Mouse (Mus musculus): ENCODE measurements around the gene Rft1. TPM values are rescaled to one million over a fixed set of nuclear protein-coding genes. Genes with fewer than 3 reads are reported as not detected.

The Rft1 gene
- polyA plus RNA-seq, 1 experiment from 2014 or later = 12.8 TPM

- Histone ChIP-seq H3K27ac (replicated peaks) (no peak overlapping the region), H3K4me3 (no peak overlapping the region), H3K9me3 (no peaks in the 10 kb centered on the region), H3K36me3 (0 out of 2 replicates have a peak, but pooled peaks cover 3% of the 10 kb centered on the region), H3K4me1 (peaks cover 8% of the 10 kb centered on the region; the same call in 1 of the 2 replicates), H3K4me2 (replicated peaks) (no peak overlapping the region), H3K27me3 (no peaks in the 10 kb centered on the region), H3K9ac (replicated peaks) (no peak overlapping the region)
- ATAC-seq (ENCODE audit: low FRiP score, low read depth) = no peak
- WGBS = 82% methylated on average over 4 of the region's 4 CpGs
These were observed 41.4 kb downstream of the Rft1 start for GRCm38 (mm10) chr14:30695609-30696008.

GRCm38 (mm10) chr14:30697407-30698052 lies 43.4 kb downstream of the Rft1 start:
- Histone ChIP-seq H3K4me3 (no peak overlapping the region), H3K9ac (replicated peaks) (no peak overlapping the region), H3K4me2 (replicated peaks) (no peak overlapping the region), H3K36me3 (no peaks in the 10 kb centered on the region), H3K27ac (replicated peaks) (no peak overlapping the region), H3K9me3 (no peaks in the 10 kb centered on the region), H3K27me3 (no peaks in the 10 kb centered on the region), H3K4me1 (peaks cover 8% of the 10 kb centered on the region; the same call in 1 of the 2 replicates)
- WGBS = 65% methylated on average over 15 of the region's 15 CpGs
- ATAC-seq (ENCODE audit: low FRiP score, low read depth) = no peak

- Histone ChIP-seq H3K27me3 (no peaks in the 10 kb centered on the region), H3K27ac (replicated peaks) (no peak overlapping the region), H3K36me3 (no peaks in the 10 kb centered on the region), H3K4me1 (peaks cover 8% of the 10 kb centered on the region; the same call in 1 of the 2 replicates), H3K4me2 (replicated peaks) (no peak overlapping the region), H3K9me3 (no peaks in the 10 kb centered on the region), H3K9ac (replicated peaks) (no peak overlapping the region), H3K4me3 (no peak overlapping the region)
- ATAC-seq (ENCODE audit: low FRiP score, low read depth) = no peak
- WGBS = 32% methylated on average over 8 of the region's 8 CpGs
These were observed 45.5 kb downstream of the Rft1 start for GRCm38 (mm10) chr14:30699656-30700055.

GRCm38 (mm10) chr14:30702512-30702911 lies 48.4 kb downstream of the Rft1 start:
- H3K4me1 ChIP-seq = peaks cover 7% of the 10 kb centered on the region; the same call in 1 of the 2 replicates
- 56% methylated on average over 5 of the region's 5 CpGs for WGBS

GRCm38 (mm10) chr14:30703079-30703478 lies 48.9 kb downstream of the Rft1 start:
- WGBS = 92% methylated on average over 5 of the region's 5 CpGs
- no peaks in the 10 kb centered on the region for H3K9me3 ChIP-seq
- ATAC-seq (ENCODE audit: low FRiP score, low read depth) = no peak
- H3K36me3 ChIP-seq = no peaks in the 10 kb centered on the region
- H3K4me2 ChIP-seq (replicated peaks) = no peak overlapping the region
- H3K9ac ChIP-seq (replicated peaks) = no peak overlapping the region
- no peak overlapping the region for H3K4me3 ChIP-seq
- no peak overlapping the region for H3K27ac ChIP-seq (replicated peaks)
- H3K27me3 ChIP-seq = no peaks in the 10 kb centered on the region
- H3K4me1 ChIP-seq = 0 out of 2 replicates have a peak, but pooled peaks cover under 1% of the 10 kb centered on the region

More at GRCm38 (mm10) chr14:30702512-30702911, 48.4 kb downstream of the Rft1 start:
- H3K36me3 ChIP-seq = no peaks in the 10 kb centered on the region
- H3K9me3 ChIP-seq = no peaks in the 10 kb centered on the region
- no peaks in the 10 kb centered on the region for H3K27me3 ChIP-seq
- no peak for ATAC-seq (ENCODE audit: low FRiP score, low read depth)
- H3K27ac ChIP-seq (replicated peaks) = no peak overlapping the region
- H3K4me2 ChIP-seq (replicated peaks) = no peak overlapping the region
- H3K4me3 ChIP-seq = no peak overlapping the region
- H3K9ac ChIP-seq (replicated peaks) = no peak overlapping the region

- Histone ChIP-seq H3K9me3 (no peaks in the 10 kb centered on the region), H3K27me3 (no peaks in the 10 kb centered on the region), H3K27ac (replicated peaks) (no peak overlapping the region), H3K36me3 (no peaks in the 10 kb centered on the region), H3K4me1 (no peaks in the 10 kb centered on the region), H3K9ac (replicated peaks) (no peak overlapping the region), H3K4me3 (no peak overlapping the region), H3K4me2 (replicated peaks) (no peak overlapping the region)
- no peak for ATAC-seq (ENCODE audit: low FRiP score, low read depth)
- 79% methylated on average over 8 of the region's 8 CpGs for WGBS
These were observed 50.1 kb downstream of the Rft1 start for GRCm38 (mm10) chr14:30704098-30704855.

GRCm38 (mm10) chr14:30711892-30712291 lies 57.7 kb downstream of the Rft1 start:
- no peak for ATAC-seq (ENCODE audit: low FRiP score, low read depth)
- H3K4me1 ChIP-seq = peaks cover 4% of the 10 kb centered on the region
- no peak overlapping the region for H3K27ac ChIP-seq (replicated peaks)
- no peak overlapping the region for H3K9ac ChIP-seq (replicated peaks)
- peaks cover 13% of the 10 kb centered on the region for H3K27me3 ChIP-seq
- no peaks in the 10 kb centered on the region for H3K36me3 ChIP-seq
- WGBS = 95% methylated on average over 2 of the region's 2 CpGs
- no peaks in the 10 kb centered on the region for H3K9me3 ChIP-seq
- no peak overlapping the region for H3K4me3 ChIP-seq
- no peak overlapping the region for H3K4me2 ChIP-seq (replicated peaks)

GRCm38 (mm10) chr14:30713769-30714168 lies 59.6 kb downstream of the Rft1 start:
- H3K4me1 ChIP-seq = peaks cover 12% of the 10 kb centered on the region
- H3K9ac ChIP-seq (replicated peaks) = no peak overlapping the region
- no peaks in the 10 kb centered on the region for H3K9me3 ChIP-seq
- 92% methylated on average over 1 of the region's 1 CpGs for WGBS
- H3K4me3 ChIP-seq = no peak overlapping the region
- H3K27ac ChIP-seq (replicated peaks) = no peak overlapping the region
- peaks cover 13% of the 10 kb centered on the region for H3K27me3 ChIP-seq
- H3K36me3 ChIP-seq = no peaks in the 10 kb centered on the region
- no peak for ATAC-seq (ENCODE audit: low FRiP score, low read depth)
- H3K4me2 ChIP-seq (replicated peaks) = no peak overlapping the region

GRCm38 (mm10) chr14:30714799-30715617 lies 60.8 kb downstream of the Rft1 start, which contains the start of gene Sfmbt1:
Gene Sfmbt1 (plus strand): TSS chr14:30714849.
- Histone ChIP-seq H3K9me3 (no peaks in the 10 kb centered on the region), H3K9ac (replicated peaks) (peak within 1 kb of the TSS; percentile 91), H3K27me3 (peaks cover 13% of the 10 kb centered on the region), H3K4me2 (replicated peaks) (peak within 1 kb of the TSS; percentile 76), H3K27ac (replicated peaks) (peak within 1 kb of the TSS; percentile 95), H3K4me1 (peaks cover 12% of the 10 kb centered on the region), H3K36me3 (no peaks in the 10 kb centered on the region), H3K4me3 (peak within 1 kb of the TSS; percentile 95)
- 2% methylated on average over 70 of the region's 87 CpGs for WGBS
- peak; percentile 78 for ATAC-seq (ENCODE audit: low FRiP score, low read depth)

- Histone ChIP-seq H3K9me3 (no peaks in the 10 kb centered on the region), H3K4me3 (peak overlapping the region; percentile 95), H3K27ac (replicated peaks) (peak overlapping the region; percentile 95), H3K27me3 (peaks cover 13% of the 10 kb centered on the region), H3K4me1 (peaks cover 12% of the 10 kb centered on the region), H3K36me3 (no peaks in the 10 kb centered on the region), H3K4me2 (replicated peaks) (peak overlapping the region; percentile 76), H3K9ac (replicated peaks) (peak overlapping the region; percentile 91)
- ATAC-seq (ENCODE audit: low FRiP score, low read depth) = peak; percentile 88
- WGBS = under 1% methylated on average over 51 of the region's 68 CpGs
These were observed 61.5 kb downstream of the Rft1 start for GRCm38 (mm10) chr14:30715618-30716050.

GRCm38 (mm10) chr14:30716051-30716952 lies 62.1 kb downstream of the Rft1 start:
- peak overlapping the region; percentile 91 for H3K9ac ChIP-seq (replicated peaks)
- peaks cover 13% of the 10 kb centered on the region for H3K27me3 ChIP-seq
- peak overlapping the region; percentile 76 for H3K4me2 ChIP-seq (replicated peaks)
- peak overlapping the region; percentile 95 for H3K27ac ChIP-seq (replicated peaks)
- under 1% methylated on average over 68 of the region's 106 CpGs for whole genome bisulfite sequencing
- no peaks in the 10 kb centered on the region for H3K9me3 ChIP-seq
- no peaks in the 10 kb centered on the region for H3K36me3 ChIP-seq
- H3K4me1 ChIP-seq = peaks cover 12% of the 10 kb centered on the region
- peak overlapping the region; percentile 95 for H3K4me3 ChIP-seq
- ATAC-seq (ENCODE audit: low FRiP score, low read depth) = peak; percentile 51

Data from midbrain, embryonic 12.5 days (tissue).